Comparison of ENCODE assay signal across 9 mouse cellular contexts in the genomic region with DNA sequence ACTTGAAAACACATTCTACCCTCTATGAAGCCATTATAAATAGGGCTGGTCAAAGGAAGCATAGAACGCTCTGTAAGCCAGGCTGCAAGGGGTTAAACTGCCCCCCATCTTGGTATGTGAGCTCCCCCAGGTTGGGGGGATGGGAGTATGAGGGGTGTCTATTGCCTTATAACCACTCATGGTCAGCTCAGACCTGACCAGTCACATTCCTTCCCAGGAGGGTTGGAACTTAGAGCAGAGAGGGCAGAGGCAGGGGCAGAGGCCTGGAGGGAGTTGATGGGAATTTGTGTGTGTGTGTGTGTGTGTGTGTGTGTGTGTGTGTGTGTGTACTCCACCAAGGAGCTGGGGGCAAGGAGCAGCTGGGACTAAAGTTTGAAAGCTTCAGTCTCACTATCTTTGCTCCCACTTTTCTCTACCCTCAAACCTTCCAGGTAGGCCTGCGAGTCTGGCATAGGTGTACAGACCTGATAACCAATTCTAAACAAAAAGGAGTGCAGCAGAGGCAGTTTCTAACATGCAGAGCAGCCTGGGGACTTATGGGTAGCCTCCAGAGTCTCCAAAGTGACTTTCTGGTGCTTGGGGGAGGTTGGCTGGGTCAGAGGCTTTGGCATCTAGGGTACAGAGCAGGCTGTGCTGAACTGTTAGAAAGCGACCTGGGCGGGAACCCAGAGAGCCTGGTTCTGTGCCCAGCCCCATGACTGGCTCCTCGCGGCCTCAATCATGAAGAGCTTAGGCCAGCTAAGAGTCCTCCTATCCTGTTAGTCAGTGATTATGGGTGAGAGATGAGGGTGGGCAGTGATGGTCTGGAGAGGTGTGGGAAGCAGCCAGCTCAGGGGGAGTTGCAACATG. TPM values are rescaled to one million over a fixed set of nuclear protein-coding genes. Genes with fewer than 3 reads are reported as not detected.
DNase-seq lines count a peak whose midpoint lies in the region; ATAC-seq and TF ChIP-seq lines count a peak whose summit lies in the region.
"Had no signal": no experiment of that assay in that cellular context is flagged by ENCODE, and none has a peak within 500 bp of the region (broad histone marks: within the 10 kb centered on the region; RNA-seq: fewer than 3 reads in every experiment).

No protein-coding gene starts in this region.

- DNase-seq in cerebellum, adult 11-12 months, result peak; percentile 75
- DNase-seq in cerebellum, postnatal 4 days (ENCODE audit: low spot score in 2 of 2), result no peak
- DNase-seq in kidney, postnatal 25 days, result peak; percentile 76 to 89
- no peak for DNase-seq in thymus, postnatal 0 days (ENCODE audit: low spot score)

- ATAC-seq in heart, embryonic 15.5 days (replicated peaks; ENCODE audit: insufficient number of reproducible peaks, insufficient read depth, low FRiP score, low read depth), result no peak
- no peak for ATAC-seq in neural tube, embryonic 15.5 days (ENCODE audit: low FRiP score)
- no peak for ATAC-seq in frontal cortex, adult (ENCODE audit: low TSS enrichment)

- TF ChIP-seq CTCF in embryonic fibroblast, embryonic 13.5 days (IDR thresholded peaks at IDR 0.05; ENCODE audit: borderline replicate concordance, insufficient read depth, low read length), result no peak

- H3K9ac ChIP-seq in heart, embryonic 15.5 days, result peak overlapping the region; percentile 30
- H3K9ac ChIP-seq in neural tube, embryonic 15.5 days (replicated peaks), result no peak overlapping the region

- no peak for TF ChIP-seq POLR2A in embryonic fibroblast, embryonic 13.5 days (IDR thresholded peaks at IDR 0.05; ENCODE audit: low read depth, low read length)

- no peaks in the 10 kb centered on the region for H3K27me3 ChIP-seq in heart, embryonic 15.5 days
- H3K27me3 ChIP-seq in neural tube, embryonic 15.5 days (replicated peaks), result no peaks in the 10 kb centered on the region

- no peaks in the 10 kb centered on the region for H3K36me3 ChIP-seq in heart, embryonic 15.5 days
- H3K36me3 ChIP-seq in neural tube, embryonic 15.5 days, result no peaks in the 10 kb centered on the region

- H3K27ac ChIP-seq in embryonic fibroblast, embryonic 13.5 days (ENCODE audit: insufficient read depth, low read length), result peak overlapping the region; percentile 21; the same call in 1 of the 2 replicates
- peak overlapping the region; percentile 98 for H3K27ac ChIP-seq in heart, embryonic 15.5 days
- H3K27ac ChIP-seq in neural tube, embryonic 15.5 days (replicated peaks), result peak overlapping the region; percentile 78

- no peak overlapping the region for H3K4me3 ChIP-seq in embryonic fibroblast, embryonic 13.5 days (ENCODE audit: insufficient read depth, low read length)
- H3K4me3 ChIP-seq in heart, embryonic 15.5 days, result no peak overlapping the region
- no peak overlapping the region for H3K4me3 ChIP-seq in neural tube, embryonic 15.5 days (replicated peaks)
- H3K4me3 ChIP-seq: erythroblast, embryonic 14.5 days had no signal

- no peaks in the 10 kb centered on the region for H3K9me3 ChIP-seq in heart, embryonic 15.5 days (replicated peaks)
- H3K9me3 ChIP-seq in neural tube, embryonic 15.5 days (replicated peaks), result no peaks in the 10 kb centered on the region

- 38% methylated on average over 6 of the region's 6 CpGs for WGBS in heart, embryonic 15.5 days
- 43% methylated on average over 6 of the region's 6 CpGs for WGBS in neural tube, embryonic 15.5 days

- peak overlapping the region; percentile 97 for H3K4me2 ChIP-seq in heart, embryonic 15.5 days
- H3K4me2 ChIP-seq in neural tube, embryonic 15.5 days, result peak overlapping the region; percentile 52; the same call in 1 of the 2 replicates

- peaks cover 49% of the 10 kb centered on the region for H3K4me1 ChIP-seq in embryonic fibroblast, embryonic 13.5 days (ENCODE audit: control insufficient read depth, insufficient read depth, low read length)
- H3K4me1 ChIP-seq in heart, embryonic 15.5 days (replicated peaks), result peaks cover 97% of the 10 kb centered on the region
- peaks cover 98% of the 10 kb centered on the region for H3K4me1 ChIP-seq in neural tube, embryonic 15.5 days

RNA-seq across cellular contexts. Expression of a gene that starts 33.0 kb away (rescaled TPM):
- 37.5 and 46.0 TPM in 2 replicates for polyA plus RNA-seq in embryonic fibroblast, embryonic 13.5 days (2011; ENCODE audit: insufficient read length, low read depth, missing spikeins)
- 6.3 and 8.5 TPM in 2 replicates for polyA plus RNA-seq in heart, embryonic 15.5 days (2015; fragmentation: Nextera tagmentation; extraction: Ambion mirVana)
- polyA plus RNA-seq in neural tube, embryonic 15.5 days (2015; fragmentation: Nextera tagmentation; extraction: Ambion mirVana), result 11.0 TPM in 2 replicates
- polyA plus RNA-seq in thymus, postnatal 0 days (2015; fragmentation: Nextera tagmentation; extraction: Ambion mirVana), result 5.3 and 8.0 TPM in 2 replicates

Comparison
In these comparisons a context has a peak if more than half of its experiments do, and no peak if none do; other contexts are left out.
1. DNase-seq: peak in cerebellum, adult 11-12 months (single experiment) and kidney, postnatal 25 days (2 of 2); none in cerebellum, postnatal 4 days (0 of 2) and thymus, postnatal 0 days (single experiment).
2. H3K27ac ChIP-seq: peak in every context shown above with its lines; median percentile 98 in heart, embryonic 15.5 days; 78 in neural tube, embryonic 15.5 days; 21 in embryonic fibroblast, embryonic 13.5 days.